ENCODE assay signal across 28 mouse cellular contexts in genomic region chr4:125987071-125987470, GRCm38 (mm10). TPM values are rescaled to one million over a fixed set of nuclear protein-coding genes. Genes with fewer than 3 reads are reported as not detected.
"Had no signal": no experiment of that assay in that cellular context is flagged by ENCODE, and none has a peak within 500 bp of the region (broad histone marks: within the 10 kb centered on the region; RNA-seq: fewer than 3 reads in every experiment).

No protein-coding gene starts in this region.

- H3K4me2 ChIP-seq: heart, embryonic 11.5 days; heart, embryonic 13.5 days; heart, embryonic 15.5 days; hindbrain, embryonic 13.5 days; hindbrain, embryonic 15.5 days; limb, embryonic 12.5 days; liver, embryonic 11.5 days; liver, embryonic 13.5 days; liver, embryonic 15.5 days had no signal

- H3K27me3 ChIP-seq: hindbrain, embryonic 15.5 days had no signal

- DNase-seq: gastrocnemius, postnatal 14 days; gastrocnemius, postnatal 36 days; heart, adult 11 months; heart, adult 2 months; heart, postnatal 14 days; heart, postnatal 36 days; kidney, adult 11 months; kidney, adult 2 months; kidney, adult 9 months; kidney, postnatal 10 days; kidney, postnatal 25 days; kidney, postnatal 4 days; liver; liver, embryonic 13.5 days; liver, postnatal 0 days had no signal

- ATAC-seq: hindbrain, postnatal 0 days; intestine, embryonic 16.5 days; liver, postnatal 0 days had no signal

- H3K27ac ChIP-seq: heart, adult 2 months; heart, embryonic 13.5 days; heart, embryonic 15.5 days; hindbrain, embryonic 13.5 days; hindbrain, embryonic 15.5 days; hindbrain, postnatal 0 days; layer of hippocampus, adult 2 months; limb, embryonic 10.5 days; limb, embryonic 12.5 days; liver, embryonic 13.5 days; liver, embryonic 15.5 days had no signal

- H3K36me3 ChIP-seq: heart, embryonic 13.5 days; heart, embryonic 15.5 days; hindbrain, embryonic 13.5 days; hindbrain, embryonic 15.5 days; limb, embryonic 10.5 days; limb, embryonic 12.5 days; liver, embryonic 13.5 days; liver, embryonic 15.5 days had no signal

- H3K4me3 ChIP-seq: heart, adult 2 months; heart, embryonic 13.5 days; heart, embryonic 15.5 days; hindbrain, embryonic 13.5 days; hindbrain, embryonic 15.5 days; layer of hippocampus, adult 2 months; limb, embryonic 10.5 days; limb, embryonic 12.5 days; liver, embryonic 13.5 days; liver, embryonic 15.5 days had no signal

- H3K9ac ChIP-seq: heart, embryonic 13.5 days; heart, embryonic 15.5 days; hindbrain, embryonic 13.5 days; hindbrain, embryonic 15.5 days; limb, embryonic 12.5 days; liver, embryonic 13.5 days; liver, embryonic 15.5 days; liver, postnatal 0 days had no signal

- H3K4me1 ChIP-seq: heart, embryonic 13.5 days; heart, embryonic 15.5 days; liver, embryonic 13.5 days; liver, embryonic 15.5 days had no signal

- H3K9me3 ChIP-seq: heart, embryonic 13.5 days; heart, embryonic 15.5 days; hindbrain, embryonic 13.5 days; hindbrain, embryonic 15.5 days; limb, embryonic 10.5 days; limb, embryonic 12.5 days; liver, embryonic 13.5 days; liver, embryonic 15.5 days had no signal

RNA-seq across cellular contexts. Expression of gene Csf3r, which starts 37.3 kb away (rescaled TPM):
- polyA plus RNA-seq: hindbrain, embryonic 11.5 days had no signal
